Mouse (Mus musculus) heart, postnatal 0 days (tissue): Measurements from ENCODE around the gene Dok7. TPM values are rescaled to one million over a fixed set of nuclear protein-coding genes. Genes with fewer than 3 reads are reported as not detected.
A peak's percentile ranks its signal among the peaks of the same experiment; 100 is the strongest.

ENCODE experiments used
- ATAC-seq: fragments of 200-750 bp; cut with Nextera tagmentation; 2 replicates; pipeline ENCODE4 v1.8.0; 2017; ENCODE audit warnings: low read depth, moderate number of reproducible peaks, moderate library complexity; ENCODE audit not compliant: insufficient read depth
- DNase-seq: peaks from one replicate; pipeline ENCODE4 v3.0.0-alpha.2; 2016; ENCODE audit warnings: low spot score
- H3K27ac ChIP-seq: fragments of 300-500 bp; sonication (generic); 2 replicates; pipeline ENCODE4 v1.5.1; 2014; ENCODE audit warnings: low read depth, mild to moderate bottlenecking
- H3K27me3 ChIP-seq: fragments of 300-500 bp; sonication (generic); 2 replicates; pipeline ENCODE4 v1.6.1; 2014; ENCODE audit warnings: low read length, mixed read lengths; ENCODE audit not compliant: control insufficient read depth, insufficient read depth
- H3K36me3 ChIP-seq: fragments of 300-500 bp; sonication (generic); replicated peaks from 2 replicates; pipeline ENCODE4 v1.6.1; 2014; ENCODE audit warnings: low read length, mixed read lengths; ENCODE audit not compliant: control insufficient read depth, insufficient read depth
- H3K4me1 ChIP-seq: fragments of 300-500 bp; sonication (generic); 2 replicates; pipeline ENCODE4 v1.6.1; 2014; ENCODE audit warnings: antibody characterized with exemption; ENCODE audit not compliant: control insufficient read depth, insufficient read depth
- H3K4me2 ChIP-seq: fragments of 300-500 bp; sonication (generic); 2 replicates; pipeline ENCODE4 v1.6.1; 2014; ENCODE audit warnings: low read depth, mild to moderate bottlenecking, low read length, moderate library complexity
- H3K4me3 ChIP-seq: fragments of 300-500 bp; sonication (generic); 2 replicates; pipeline ENCODE4 v1.5.1; 2014; ENCODE audit warnings: low read depth, low read length
- H3K9ac ChIP-seq: fragments of 300-500 bp; sonication (generic); replicated peaks from 2 replicates; pipeline ENCODE4 v1.6.1; 2014; ENCODE audit warnings: low read depth, low read length, mixed read lengths
- H3K9me3 ChIP-seq: fragments of 300-500 bp; sonication (generic); replicated peaks from 2 replicates; pipeline ENCODE4 v1.6.1; 2016; ENCODE audit warnings: low read length; ENCODE audit not compliant: control insufficient read depth
- CTCF ChIP-seq: IDR thresholded peaks from 2 replicates; pipeline ENCODE4 v1.5.1; 2016; ENCODE audit warnings: antibody characterized with exemption, control low read depth, low read depth
- EP300 ChIP-seq: IDR thresholded peaks from 2 replicates; pipeline ENCODE4 v1.6.1; 2016; ENCODE audit warnings: antibody characterized with exemption, low read depth
- WGBS: fragments of 180-500 bp; shearing (Covaris S2); extraction: QIAGEN DNeasy Blood & Tissue Kit; methylation state at CpG from one replicate; pipeline ENCODE4 v1.1.7; 2014; 5-methylcytosine and 5-hydroxymethylcytosine counted together
- polyA plus RNA-seq: library from polyadenylated mRNA; unstranded; fragments of >200 nt; fragmentation: Nextera tagmentation; extraction: Ambion mirVana; gene quantifications from 2 replicates; pipeline ENCODE4 v1.2.1, GENCODE M21; 2015
- total RNA-seq: library from RNA; depleted of rRNA; stranded (reverse); fragments of >200 nt; gene quantifications from 2 replicates; pipeline ENCODE4 v1.2.3, GENCODE M21; 2014; ENCODE audit warnings: low replicate concordance; rRNA removed

Gene Dok7
- total RNA-seq (27.7 and 37.7 TPM in 2 replicates), polyA plus RNA-seq (14.1 and 15.0 TPM in 2 replicates)

DNA sequence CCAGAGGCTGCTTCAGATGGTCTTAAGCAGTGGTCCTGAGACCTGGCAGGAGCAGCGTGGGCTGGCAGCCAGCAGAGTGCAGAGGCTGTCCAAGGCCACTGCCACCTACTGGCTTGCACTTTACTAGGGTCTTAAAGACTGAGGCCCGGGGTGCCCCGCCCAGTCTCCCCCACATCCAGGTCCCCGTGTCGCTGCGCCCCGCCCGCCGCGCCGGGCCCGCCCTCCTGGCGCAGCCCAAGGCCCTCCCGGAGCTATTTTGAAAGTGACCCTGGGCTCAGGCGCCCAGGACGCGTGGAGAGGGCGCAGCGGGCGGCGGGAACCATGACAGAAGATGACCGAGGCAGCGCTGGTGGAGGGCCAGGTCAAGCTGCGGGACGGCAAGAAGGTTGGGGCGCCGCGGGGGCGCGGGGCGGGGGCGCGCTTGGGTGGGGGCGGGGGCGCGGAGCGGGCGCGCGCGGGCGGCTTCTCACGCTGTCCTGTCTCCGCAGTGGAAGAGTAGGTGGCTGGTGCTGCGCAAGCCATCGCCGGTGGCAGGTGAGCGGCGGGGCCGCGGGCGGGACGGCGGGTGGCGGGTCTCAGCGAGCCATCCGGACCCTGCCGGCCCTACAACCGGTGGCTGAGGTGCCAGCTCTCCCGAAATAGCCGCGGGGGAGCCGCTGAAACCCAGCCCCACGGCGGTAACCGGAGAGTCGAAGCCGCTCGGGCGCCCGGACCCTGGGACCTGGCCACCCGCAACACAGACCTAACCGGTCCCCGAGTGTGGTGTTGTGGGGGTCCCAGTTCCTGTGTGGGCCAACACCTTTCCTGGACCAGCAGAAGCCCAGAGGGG, at the start of gene Dok7:
Dok7 (plus strand) TSS at position 163 of the 829 bp plus-strand sequence.
- Histone ChIP-seq H3K9ac (peak within 1 kb of the TSS; percentile 87), H3K4me2 (peak within 1 kb of the TSS; percentile 89), H3K9me3 (no peaks in the 10 kb centered on the region), H3K27me3 (no peaks in the 10 kb centered on the region; the same call in 1 of the 2 replicates), H3K27ac (peak within 1 kb of the TSS; percentile 86), H3K4me1 (peaks cover 43% of the 10 kb centered on the region), H3K4me3 (peak within 1 kb of the TSS; percentile 79), H3K36me3 (no peaks in the 10 kb centered on the region)
- 2% methylated on average over 55 of the region's 74 CpGs for WGBS
- TF ChIP-seq EP300 (no peak), CTCF (peak; percentile 41)
- peak; percentile 50 for DNase-seq
- peak; percentile 76 for ATAC-seq

DNA sequence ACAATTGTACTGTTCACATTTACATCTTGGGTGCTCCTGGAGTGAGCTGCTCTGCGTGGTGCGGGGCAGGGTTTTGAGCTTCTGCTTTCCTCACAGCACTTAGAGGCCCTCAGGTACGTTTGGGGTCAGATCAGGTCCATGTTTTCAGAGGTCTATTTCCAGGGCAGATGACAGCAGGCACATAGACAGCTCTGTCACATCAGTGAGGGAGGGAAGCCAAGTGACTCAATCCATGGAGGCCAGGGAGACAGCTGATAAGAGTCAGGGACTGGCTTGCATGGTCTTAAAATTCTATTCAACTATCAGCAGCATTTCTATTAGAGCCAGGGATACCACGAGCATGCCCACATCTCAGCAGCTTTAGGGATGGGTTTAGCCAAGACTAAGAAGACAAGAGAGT, 47.4 kb upstream of the Dok7 start:
- ATAC-seq (peak; percentile 67), DNase-seq (peak; percentile 36)
- Histone ChIP-seq H3K27me3 (no peaks in the 10 kb centered on the region), H3K4me3 (no peak overlapping the region), H3K9ac (no peak overlapping the region), H3K36me3 (0 out of 2 replicates have a peak, but pooled peaks cover 6% of the 10 kb centered on the region), H3K9me3 (no peaks in the 10 kb centered on the region), H3K4me1 (peaks cover 26% of the 10 kb centered on the region), H3K4me2 (no peak overlapping the region), H3K27ac (peak overlapping the region; percentile 30; the same call in 1 of the 2 replicates)
- 45% methylated on average over 4 of the region's 4 CpGs for WGBS
- no peak for TF ChIP-seq CTCF
- TF ChIP-seq EP300 = no peak

DNA sequence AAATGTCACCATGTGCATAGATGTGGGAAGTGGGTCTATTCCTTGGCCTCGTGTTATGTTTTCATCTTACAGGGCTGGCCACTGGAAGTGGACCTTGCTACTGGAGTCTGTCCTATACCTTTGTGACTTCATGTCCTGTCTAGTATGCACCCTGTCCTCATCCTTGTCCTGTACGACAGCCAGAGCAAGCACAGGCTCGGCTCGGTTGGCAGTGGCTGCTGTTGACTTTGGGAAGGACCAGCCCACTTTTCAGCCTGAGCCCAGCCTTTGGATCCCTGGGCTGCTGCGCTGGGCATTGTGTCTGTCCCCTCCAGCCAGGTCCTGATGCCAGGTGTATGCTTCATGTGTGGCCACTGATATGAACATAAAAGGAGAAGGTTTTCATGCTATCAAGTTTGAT, 45.9 kb upstream of the Dok7 start:
- no peaks in the 10 kb centered on the region for H3K9me3 ChIP-seq
- H3K36me3 ChIP-seq = 0 out of 2 replicates have a peak, but pooled peaks cover 3% of the 10 kb centered on the region
- TF ChIP-seq EP300 = no peak
- no peak for TF ChIP-seq CTCF
- H3K27ac ChIP-seq = no peak overlapping the region
- no peak overlapping the region for H3K4me2 ChIP-seq
- no peak overlapping the region for H3K4me3 ChIP-seq
- H3K9ac ChIP-seq = no peak overlapping the region
- no peaks in the 10 kb centered on the region for H3K27me3 ChIP-seq
- 56% methylated on average over 5 of the region's 5 CpGs for WGBS
- DNase-seq (no peak), ATAC-seq (no peak)
- peaks cover 21% of the 10 kb centered on the region for H3K4me1 ChIP-seq

DNA sequence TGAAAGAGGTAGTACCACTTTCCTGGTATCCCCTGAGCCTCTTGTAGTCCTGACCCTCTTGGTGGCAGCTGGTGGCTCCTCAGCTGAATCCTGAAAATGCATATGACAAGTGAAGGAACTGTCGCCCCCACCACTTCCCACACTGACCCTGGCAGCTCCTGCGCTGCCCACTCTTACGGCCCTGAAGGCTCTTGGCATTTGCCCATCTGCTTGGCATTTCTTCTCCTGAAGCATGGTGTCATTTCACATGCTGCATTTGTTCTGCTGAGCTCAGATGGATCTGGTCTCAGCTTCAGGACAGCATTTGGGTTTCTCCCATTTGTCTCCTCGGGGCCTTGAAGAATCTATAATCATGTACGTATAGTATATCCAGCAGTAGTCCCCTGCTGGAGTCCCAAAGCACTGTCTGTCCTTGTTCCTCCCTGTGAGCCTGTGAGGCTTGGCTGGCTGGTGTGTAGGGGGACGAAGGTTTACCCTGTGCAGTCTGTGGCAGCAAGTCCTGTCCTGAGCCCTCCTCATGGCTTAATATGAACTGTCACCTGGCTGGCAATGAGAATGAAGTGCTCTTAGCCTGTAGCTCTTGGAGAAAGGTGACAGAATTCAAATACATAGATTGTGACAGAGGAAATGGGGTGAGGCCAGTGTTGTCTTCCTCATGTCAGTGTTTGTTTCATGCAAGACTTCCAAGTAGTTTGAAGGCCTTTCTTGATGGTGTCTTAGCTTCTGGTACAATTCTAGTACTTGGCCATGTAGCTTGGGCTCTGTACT, 45.2 kb upstream of the Dok7 start:
- Histone ChIP-seq H3K9me3 (no peaks in the 10 kb centered on the region), H3K27me3 (no peaks in the 10 kb centered on the region), H3K4me2 (no peak overlapping the region), H3K4me3 (no peak overlapping the region), H3K27ac (no peak overlapping the region), H3K9ac (no peak overlapping the region), H3K4me1 (peaks cover 21% of the 10 kb centered on the region), H3K36me3 (0 out of 2 replicates have a peak, but pooled peaks cover 3% of the 10 kb centered on the region)
- DNase-seq (no peak), ATAC-seq (no peak)
- WGBS = 87% methylated on average over 6 of the region's 6 CpGs
- TF ChIP-seq EP300 (no peak), CTCF (no peak)

DNA sequence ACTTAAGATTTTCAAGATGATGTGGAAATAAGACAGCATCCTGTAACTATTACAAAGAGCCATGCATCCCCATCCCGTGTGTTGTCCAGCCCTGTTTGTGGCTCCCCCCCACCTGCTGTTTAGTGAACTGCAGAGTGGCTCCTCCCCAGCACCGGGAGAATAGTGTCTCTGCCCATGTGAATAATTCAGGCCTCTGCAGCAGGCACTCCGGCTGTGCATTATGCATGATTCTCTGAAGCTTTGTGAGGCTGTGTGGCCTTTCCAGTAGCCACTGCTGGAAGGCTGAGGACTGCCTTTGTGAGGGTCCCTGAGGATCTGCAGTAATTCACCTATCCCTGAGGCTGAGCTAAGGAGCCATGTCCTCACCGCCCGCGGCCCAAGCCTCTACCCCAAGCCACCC, 42.5 kb upstream of the Dok7 start:
- H3K9ac ChIP-seq = no peak overlapping the region
- no peaks in the 10 kb centered on the region for H3K27me3 ChIP-seq
- 0 out of 2 replicates have a peak, but pooled peaks cover 3% of the 10 kb centered on the region for H3K36me3 ChIP-seq
- no peak overlapping the region for H3K4me3 ChIP-seq
- no peaks in the 10 kb centered on the region for H3K9me3 ChIP-seq
- no peak overlapping the region for H3K4me2 ChIP-seq
- WGBS = 80% methylated on average over 6 of the region's 6 CpGs
- H3K4me1 ChIP-seq = peaks cover 11% of the 10 kb centered on the region
- no peak for DNase-seq
- TF ChIP-seq CTCF = no peak
- TF ChIP-seq EP300 = no peak
- no peak overlapping the region for H3K27ac ChIP-seq
- ATAC-seq = no peak
